Mouse (Mus musculus) liver, postnatal 0 days (tissue): ENCODE results near the gene Macc1. TPM values are rescaled to one million over a fixed set of nuclear protein-coding genes. Genes with fewer than 3 reads are reported as not detected.

Experiments used
- ATAC-seq: fragments of 200-750 bp; cut with Nextera tagmentation; 2 replicates; pipeline ENCODE4 v1.8.0; 2017; ENCODE audit warnings: mild to moderate bottlenecking, moderate library complexity
- DNase-seq: peaks from one replicate; pipeline ENCODE4 v3.0.0-alpha.2; 2016
- H3K27ac ChIP-seq: fragments of 300-500 bp; sonication (generic); 2 replicates; pipeline ENCODE4 v1.5.1; 2014; ENCODE audit warnings: antibody characterized with exemption, moderate library complexity, mild to moderate bottlenecking, low read depth
- H3K27me3 ChIP-seq: fragments of 300-500 bp; sonication (generic); 2 replicates; pipeline ENCODE4 v1.6.1; 2014; ENCODE audit warnings: low read length, control low read depth, mixed read lengths; ENCODE audit not compliant: insufficient read depth
- H3K36me3 ChIP-seq: fragments of 300-500 bp; sonication (generic); replicated peaks from 2 replicates; pipeline ENCODE4 v1.6.1; 2014; ENCODE audit warnings: mild to moderate bottlenecking, control low read depth, low read length, moderate library complexity, mixed read lengths; ENCODE audit not compliant: insufficient read depth
- H3K4me1 ChIP-seq: fragments of 300-500 bp; sonication (generic); 2 replicates; pipeline ENCODE4 v1.6.1; 2014; ENCODE audit warnings: antibody characterized with exemption, mild to moderate bottlenecking, control low read depth; ENCODE audit not compliant: insufficient read depth
- H3K4me2 ChIP-seq: fragments of 300-500 bp; sonication (generic); 2 replicates; pipeline ENCODE4 v1.6.1; 2014; ENCODE audit warnings: low read depth, mild to moderate bottlenecking, low read length, moderate library complexity, mixed read lengths
- H3K4me3 ChIP-seq: fragments of 300-500 bp; sonication (generic); 2 replicates; pipeline ENCODE4 v1.5.1; 2014; ENCODE audit warnings: low read depth, low read length
- H3K9ac ChIP-seq: fragments of 300-500 bp; sonication (generic); replicated peaks from 2 replicates; pipeline ENCODE4 v1.6.1; 2014; ENCODE audit warnings: mild to moderate bottlenecking, moderate library complexity
- H3K9me3 ChIP-seq: fragments of 300-500 bp; sonication (generic); 2 replicates; pipeline ENCODE4 v1.6.1; 2016; ENCODE audit warnings: mild to moderate bottlenecking, control low read depth, low read length, mixed read lengths
- CTCF ChIP-seq: sonication (generic); IDR thresholded peaks from 2 replicates; pipeline ENCODE4 v1.5.1; 2016; ENCODE audit warnings: antibody characterized with exemption, low read depth
- EP300 ChIP-seq: IDR thresholded peaks from 2 replicates; pipeline ENCODE4 v1.6.1; 2016; ENCODE audit warnings: antibody characterized with exemption, low read depth, mild to moderate bottlenecking
- WGBS: fragments of 180-500 bp; shearing (Covaris S2); extraction: QIAGEN DNeasy Blood & Tissue Kit; methylation state at CpG from one replicate; pipeline ENCODE4 v1.1.7; 2014; ENCODE audit not compliant: insufficient replicate concordance; 5-methylcytosine and 5-hydroxymethylcytosine counted together
- polyA plus RNA-seq: library from polyadenylated mRNA; unstranded; fragments of >200 nt; fragmentation: Nextera tagmentation; extraction: Ambion mirVana; gene quantifications from 2 replicates; pipeline ENCODE4 v1.2.1, GENCODE M21; 2015

The Macc1 gene
- polyA plus RNA-seq, 1 experiment from 2014 or later: 0.04 TPM

GRCm38 (mm10) chr12:119483296-119483695 lies 169.2 kb downstream of the Macc1 start:
- no peak overlapping the region for H3K4me2 ChIP-seq
- no peak for DNase-seq
- no peak overlapping the region for H3K27ac ChIP-seq
- H3K36me3 ChIP-seq: no peaks in the 10 kb centered on the region
- TF ChIP-seq CTCF: no peak
- no peak for TF ChIP-seq EP300
- H3K9ac ChIP-seq: no peak overlapping the region
- WGBS: 45% methylated on average over 2 of the region's 2 CpGs
- H3K4me1 ChIP-seq: no peaks in the 10 kb centered on the region
- no peaks in the 10 kb centered on the region for H3K27me3 ChIP-seq
- no peak overlapping the region for H3K4me3 ChIP-seq
- ATAC-seq: no peak
- no peaks in the 10 kb centered on the region for H3K9me3 ChIP-seq

GRCm38 (mm10) chr12:119483922-119484631 lies 170.0 kb downstream of the Macc1 start:
- TF ChIP-seq EP300 (no peak), CTCF (no peak)
- no peak overlapping the region for H3K9ac ChIP-seq
- H3K36me3 ChIP-seq: no peaks in the 10 kb centered on the region
- H3K9me3 ChIP-seq: no peaks in the 10 kb centered on the region
- H3K4me3 ChIP-seq: no peak overlapping the region
- no peaks in the 10 kb centered on the region for H3K4me1 ChIP-seq
- no peaks in the 10 kb centered on the region for H3K27me3 ChIP-seq
- DNase-seq (no peak), ATAC-seq (no peak)
- no peak overlapping the region for H3K4me2 ChIP-seq
- H3K27ac ChIP-seq: no peak overlapping the region
- whole genome bisulfite sequencing: 62% methylated on average over 5 of the region's 5 CpGs

- Histone ChIP-seq H3K36me3 (no peaks in the 10 kb centered on the region), H3K9ac (no peak overlapping the region), H3K4me1 (no peaks in the 10 kb centered on the region), H3K9me3 (no peaks in the 10 kb centered on the region), H3K4me3 (no peak overlapping the region), H3K27ac (no peak overlapping the region), H3K4me2 (no peak overlapping the region), H3K27me3 (no peaks in the 10 kb centered on the region)
- DNase-seq (no peak), ATAC-seq (no peak)
- TF ChIP-seq EP300: no peak
- no peak for TF ChIP-seq CTCF
Observed at GRCm38 (mm10) chr12:119511145-119511544, 197.1 kb downstream of the Macc1 start.

Other genes starting within 250 kb of the Macc1 start
- 0.13 and 0.19 TPM in 2 replicates for gene Itgb8, start 75.5 kb upstream of the Macc1 start, polyA plus RNA-seq